Mouse (Mus musculus) macrophage (primary cell): ENCODE results near the gene Slc35f3. TPM values are rescaled to one million over a fixed set of nuclear protein-coding genes. Genes with fewer than 3 reads are reported as not detected.

Experiments
- H3K27ac ChIP-seq: fragments of 350-480 bp; formaldehyde crosslinking; 2 replicates; pipeline ENCODE4 v1.9.0; 2021
- H3K36me3 ChIP-seq: fragments of 350-480 bp; formaldehyde crosslinking; 2 replicates; pipeline ENCODE4 v1.9.0; 2021; ENCODE audit errors: inconsistent target
- H3K4me3 ChIP-seq: fragments of 350-480 bp; formaldehyde crosslinking; 2 replicates; pipeline ENCODE4 v1.9.0; 2021; ENCODE audit errors: inconsistent target
- H3K79me2 ChIP-seq: fragments of 350-480 bp; formaldehyde crosslinking; 2 replicates; pipeline ENCODE4 v1.9.0; 2021; ENCODE audit errors: inconsistent target
- WGBS: methylation state at CpG from one replicate; pipeline ENCODE4 v1.1.7; 2026; ENCODE audit warnings: inconsistent platforms; ENCODE audit not compliant: missing documents; 5-methylcytosine and 5-hydroxymethylcytosine counted together
- polyA plus RNA-seq: library from polyadenylated mRNA; stranded (reverse); fragments of 250-400 nt; gene quantifications from 3 replicates; pipeline ENCODE4 v1.2.4, GENCODE M21; 2018; ENCODE audit warnings: inconsistent platforms

The Slc35f3 gene
- polyA plus RNA-seq, 1 experiment from 2014 or later = not detected

DNA sequence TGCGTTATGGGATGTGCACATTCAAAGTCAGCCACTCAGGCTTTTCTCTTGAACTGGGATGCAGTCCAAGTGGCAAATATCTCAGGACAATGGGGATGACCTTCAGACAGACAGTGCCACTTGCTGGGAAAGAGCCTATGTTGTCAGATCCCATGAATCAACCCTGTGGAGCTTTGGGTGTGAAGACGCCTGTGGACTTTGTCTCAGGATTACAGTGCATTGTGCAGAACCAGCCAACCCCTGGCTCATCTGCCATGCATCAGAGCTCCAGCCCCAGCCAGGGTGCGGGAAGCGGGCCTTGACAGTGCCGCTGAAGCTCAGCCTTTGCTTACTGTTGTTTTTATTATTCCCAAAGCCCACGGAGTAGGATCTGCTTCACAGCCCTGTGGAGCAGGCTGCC is 60.9 kb downstream of the Slc35f3 start:
- WGBS = 92% methylated on average over 6 of the region's 6 CpGs

DNA sequence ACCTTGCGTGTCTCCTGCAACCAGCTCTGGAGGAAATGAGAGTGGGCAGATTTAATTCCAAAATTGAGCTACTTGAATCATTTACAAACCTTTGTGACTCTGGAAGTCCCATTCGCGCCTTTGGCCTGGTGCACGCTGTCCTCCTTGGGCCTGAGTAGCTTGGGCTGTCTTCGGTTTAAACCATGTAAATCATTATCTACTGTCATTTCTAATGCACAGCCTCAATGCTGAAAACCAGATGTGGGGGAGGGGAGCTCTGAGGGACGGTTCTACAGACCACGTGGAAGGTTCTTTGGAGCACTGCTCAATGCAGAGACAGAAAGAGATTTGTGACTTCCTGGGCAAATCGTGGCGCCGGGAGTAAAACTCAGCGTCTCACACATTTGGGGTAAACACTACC is 61.7 kb downstream of the Slc35f3 start:
- 49% methylated on average over 11 of the region's 11 CpGs for WGBS
- Histone ChIP-seq H3K27ac (no peak overlapping the region), H3K4me3 (no peak overlapping the region), H3K36me3 (no peaks in the 10 kb centered on the region), H3K79me2 (no peaks in the 10 kb centered on the region)

More for the DNA sequence above, 60.9 kb downstream of the Slc35f3 start:
- H3K79me2 ChIP-seq = no peaks in the 10 kb centered on the region
- no peak overlapping the region for H3K27ac ChIP-seq
- no peak overlapping the region for H3K4me3 ChIP-seq
- no peaks in the 10 kb centered on the region for H3K36me3 ChIP-seq

DNA sequence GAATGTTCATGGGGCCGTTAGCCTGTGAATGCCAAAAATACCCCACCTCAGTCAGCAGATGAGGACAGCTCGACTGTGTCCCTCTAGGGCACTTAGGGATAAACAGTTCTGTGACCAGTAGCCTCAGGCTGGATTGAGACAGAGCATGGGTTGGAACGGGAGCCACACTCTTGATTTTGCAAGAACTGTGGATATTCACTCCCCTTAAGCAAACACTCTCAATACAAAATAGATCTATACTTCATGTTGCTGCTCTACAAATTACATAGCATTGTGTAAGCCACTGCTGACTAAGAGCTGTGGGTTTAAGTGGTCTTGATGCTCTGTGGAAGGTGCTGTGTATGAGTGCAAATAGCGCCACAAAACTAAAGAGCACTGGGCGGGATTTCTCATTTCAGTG is 62.3 kb downstream of the Slc35f3 start:
- Histone ChIP-seq H3K27ac (no peak overlapping the region), H3K79me2 (no peaks in the 10 kb centered on the region), H3K36me3 (no peaks in the 10 kb centered on the region), H3K4me3 (no peak overlapping the region)
- 77% methylated on average over 5 of the region's 5 CpGs for WGBS

DNA sequence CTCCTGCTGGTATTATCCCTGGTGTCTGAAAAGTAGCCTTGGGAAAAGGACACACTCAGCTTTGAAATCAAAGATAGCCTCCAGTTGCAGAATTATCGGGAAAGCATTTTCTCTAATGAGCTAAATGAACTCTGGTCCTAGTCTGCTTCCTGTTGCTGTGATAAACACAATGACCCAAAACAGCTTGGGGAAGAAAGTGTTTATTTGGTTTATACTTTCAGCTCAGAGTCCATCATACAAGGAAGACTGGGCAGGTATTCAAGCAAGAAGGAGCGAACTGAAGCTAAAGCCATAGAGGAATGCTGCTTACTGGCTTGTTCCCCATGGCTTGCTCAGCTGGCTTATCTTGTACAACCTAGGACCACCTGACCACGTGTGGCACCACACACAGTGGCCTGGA is 67.9 kb downstream of the Slc35f3 start:
- WGBS = 77% methylated on average over 3 of the region's 3 CpGs
- no peaks in the 10 kb centered on the region for H3K79me2 ChIP-seq
- H3K36me3 ChIP-seq = no peaks in the 10 kb centered on the region
- H3K4me3 ChIP-seq = no peak overlapping the region
- H3K27ac ChIP-seq = no peak overlapping the region

- Histone ChIP-seq H3K36me3 (no peaks in the 10 kb centered on the region), H3K27ac (no peak overlapping the region), H3K79me2 (no peaks in the 10 kb centered on the region), H3K4me3 (no peak overlapping the region)
- WGBS = 79% methylated on average over 10 of the region's 10 CpGs
Measured at GRCm38 (mm10) chr8:126368349-126369054, 70.1 kb downstream of the Slc35f3 start.

DNA sequence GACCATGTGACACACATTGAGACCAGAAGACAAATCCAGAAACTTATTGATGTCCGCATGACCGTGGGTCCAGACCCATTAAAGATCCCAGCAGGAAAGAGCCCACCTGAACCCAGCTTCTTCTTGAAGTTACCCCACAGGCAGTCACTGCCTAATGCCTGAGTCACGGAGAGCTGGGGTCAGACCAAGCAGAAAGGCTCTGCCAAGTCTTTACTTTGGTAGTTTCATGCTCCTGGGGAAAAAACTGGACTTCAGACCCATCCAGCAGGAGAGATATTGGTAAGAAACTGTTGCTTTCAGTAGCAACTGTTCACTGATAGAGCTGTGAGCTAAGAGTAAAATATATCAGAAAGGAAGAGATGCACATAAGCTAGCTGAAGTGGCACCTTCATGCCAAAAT is 73.5 kb downstream of the Slc35f3 start:
- WGBS = 73% methylated on average over 3 of the region's 3 CpGs
- Histone ChIP-seq H3K36me3 (no peaks in the 10 kb centered on the region), H3K79me2 (no peaks in the 10 kb centered on the region), H3K4me3 (no peak overlapping the region), H3K27ac (no peak overlapping the region)

DNA sequence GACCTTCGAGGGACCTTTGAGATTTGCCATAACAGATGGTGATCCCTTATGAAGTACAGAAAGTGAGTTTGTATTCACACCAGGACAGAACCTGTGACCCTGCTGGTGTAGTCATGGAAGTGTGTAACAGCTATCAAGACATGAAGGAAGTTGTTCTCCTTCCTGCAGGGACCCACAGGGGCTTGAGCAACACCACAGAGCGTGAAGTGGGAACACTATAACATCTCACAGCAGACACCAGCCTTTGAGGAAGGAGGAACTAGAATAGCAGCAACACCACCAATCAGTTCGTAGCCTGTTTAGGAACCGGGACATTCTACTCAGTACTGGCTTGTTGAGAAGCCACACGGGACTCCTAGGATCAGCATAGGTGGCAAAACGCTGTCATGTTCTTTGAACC is 81.2 kb downstream of the Slc35f3 start:
- H3K27ac ChIP-seq = no peak overlapping the region
- H3K4me3 ChIP-seq = no peak overlapping the region
- H3K79me2 ChIP-seq = no peaks in the 10 kb centered on the region
- H3K36me3 ChIP-seq = no peaks in the 10 kb centered on the region
- WGBS = 50% methylated on average over 6 of the region's 6 CpGs

DNA sequence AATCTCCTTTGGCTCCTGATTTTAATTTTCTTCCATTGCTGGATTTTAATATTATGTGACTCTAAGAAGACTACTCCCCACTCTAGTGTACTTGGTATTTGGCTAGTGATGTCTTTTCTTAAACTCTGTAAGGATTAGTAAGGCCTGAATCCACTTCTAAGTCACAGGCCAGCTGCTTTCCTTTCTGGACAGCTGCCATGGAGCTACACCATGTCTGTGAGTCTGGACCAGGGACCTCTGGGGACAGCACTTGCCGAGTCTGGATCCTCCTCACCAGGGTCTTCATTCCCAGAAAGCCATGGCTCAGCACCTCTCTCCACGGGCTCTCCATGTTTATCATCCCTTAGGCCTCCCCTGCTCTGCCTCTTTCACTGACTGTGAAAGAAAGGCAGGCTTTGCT is 81.8 kb downstream of the Slc35f3 start:
- Histone ChIP-seq H3K27ac (no peak overlapping the region), H3K4me3 (no peak overlapping the region), H3K79me2 (no peaks in the 10 kb centered on the region), H3K36me3 (no peaks in the 10 kb centered on the region)
- WGBS = 76% methylated on average over 2 of the region's 2 CpGs

DNA sequence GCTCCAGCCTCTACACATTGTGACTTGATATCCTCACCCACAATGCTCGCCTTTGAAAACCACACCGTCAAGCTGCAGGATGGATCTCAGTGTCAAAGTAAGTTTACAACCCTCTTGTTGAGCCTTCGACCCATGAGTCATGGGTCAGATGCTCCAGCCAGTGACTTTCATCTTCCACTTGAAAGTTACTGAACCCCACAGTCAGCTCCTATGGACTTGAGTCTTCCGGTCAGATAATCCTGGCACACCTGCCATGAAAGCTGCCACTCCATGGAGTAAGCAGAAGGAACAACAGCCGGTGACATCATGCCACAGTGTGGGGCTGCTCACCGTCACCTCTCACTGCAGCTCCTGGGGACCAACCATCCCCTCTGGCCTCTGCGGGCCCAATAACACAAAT is 82.9 kb downstream of the Slc35f3 start:
- Histone ChIP-seq H3K4me3 (no peak overlapping the region), H3K79me2 (no peaks in the 10 kb centered on the region), H3K27ac (no peak overlapping the region), H3K36me3 (no peaks in the 10 kb centered on the region)
- WGBS = 95% methylated on average over 7 of the region's 7 CpGs

DNA sequence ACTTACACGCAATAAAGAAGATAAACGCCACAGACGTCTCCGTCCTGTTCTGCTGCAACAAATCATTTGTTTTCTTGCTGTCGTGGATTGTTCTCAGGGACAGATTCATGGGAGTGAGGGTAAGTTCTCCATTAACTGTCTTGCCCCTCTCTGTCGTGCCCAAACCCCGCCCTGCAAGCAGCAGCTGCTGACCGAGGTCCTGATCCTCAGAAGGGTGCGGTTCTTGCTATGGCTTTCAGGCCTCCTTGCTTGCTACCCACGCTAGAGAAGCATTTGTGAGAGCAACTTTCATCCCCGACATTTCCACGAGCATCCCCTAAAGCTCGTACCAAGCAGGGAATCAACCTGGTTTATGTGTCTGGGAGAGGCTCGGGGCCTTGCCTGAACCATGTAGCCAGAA is 83.9 kb downstream of the Slc35f3 start:
- Histone ChIP-seq H3K4me3 (no peak overlapping the region), H3K79me2 (no peaks in the 10 kb centered on the region), H3K27ac (no peak overlapping the region), H3K36me3 (no peaks in the 10 kb centered on the region)
- 42% methylated on average over 14 of the region's 14 CpGs for WGBS

DNA sequence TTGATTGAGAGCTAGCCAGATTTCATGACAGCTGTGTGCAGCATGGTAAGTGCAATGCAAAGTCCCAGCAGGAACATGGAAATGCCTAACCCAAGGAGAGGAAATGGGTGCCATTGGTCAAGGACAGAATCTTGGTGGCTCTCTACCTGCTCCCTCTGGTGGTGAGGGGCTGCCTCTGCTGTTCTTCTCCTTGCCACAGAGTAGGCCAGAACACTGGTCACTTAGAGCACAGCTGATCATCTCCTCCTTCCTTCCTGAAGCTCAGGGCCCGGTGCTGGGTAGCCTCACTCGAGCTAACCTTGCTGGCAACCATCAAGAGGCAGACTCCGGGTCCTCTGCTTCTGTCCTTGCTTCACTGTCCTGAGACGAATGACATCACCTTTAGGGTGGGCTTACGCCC is 84.4 kb downstream of the Slc35f3 start:
- 58% methylated on average over 5 of the region's 5 CpGs for WGBS
- no peaks in the 10 kb centered on the region for H3K36me3 ChIP-seq
- no peaks in the 10 kb centered on the region for H3K79me2 ChIP-seq
- H3K4me3 ChIP-seq = no peak overlapping the region
- no peak overlapping the region for H3K27ac ChIP-seq

DNA sequence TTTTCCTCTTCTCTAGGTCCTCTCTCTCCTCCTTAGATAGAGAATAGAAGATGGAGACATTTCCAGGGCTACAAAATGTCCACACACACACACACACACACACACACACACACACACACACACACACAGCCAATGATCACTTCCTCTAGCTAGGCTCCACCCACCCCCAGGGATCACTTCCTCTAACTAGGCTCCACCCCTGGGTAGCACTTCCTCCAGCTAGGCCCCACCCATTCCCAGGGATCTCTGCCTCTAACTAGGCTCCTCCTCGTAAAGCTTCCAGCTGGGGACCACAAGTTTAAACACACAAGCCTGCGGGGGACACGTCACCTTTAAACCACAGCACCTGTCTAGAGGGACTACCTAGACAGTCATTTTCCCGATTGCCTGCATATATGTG is 89.2 kb downstream of the Slc35f3 start:
- Histone ChIP-seq H3K79me2 (no peaks in the 10 kb centered on the region), H3K36me3 (no peaks in the 10 kb centered on the region), H3K4me3 (no peak overlapping the region), H3K27ac (no peak overlapping the region)
- WGBS = 90% methylated on average over 4 of the region's 4 CpGs

DNA sequence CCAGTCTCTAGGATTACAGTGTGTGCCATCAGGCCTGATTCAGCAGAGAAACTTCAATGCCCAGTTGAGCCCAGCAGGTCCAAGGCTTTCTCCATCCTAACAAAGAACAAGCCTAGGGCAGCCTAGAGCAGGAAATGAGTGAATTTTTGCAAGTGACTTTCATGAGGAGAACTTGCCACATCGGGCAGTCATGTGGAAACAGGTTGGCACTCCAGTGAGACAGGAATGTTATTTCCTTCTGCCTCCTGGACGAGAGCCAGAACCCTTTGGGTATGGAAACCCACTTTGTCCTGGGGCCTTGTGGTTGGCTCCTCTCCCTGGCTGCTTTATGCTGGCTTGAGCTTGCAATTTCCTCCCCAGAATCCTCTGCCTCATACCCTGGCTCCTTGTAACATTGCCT is 93.2 kb downstream of the Slc35f3 start:
- Histone ChIP-seq H3K27ac (no peak overlapping the region), H3K79me2 (no peaks in the 10 kb centered on the region), H3K36me3 (no peaks in the 10 kb centered on the region), H3K4me3 (no peak overlapping the region)
- 55% methylated on average over 2 of the region's 2 CpGs for WGBS

DNA sequence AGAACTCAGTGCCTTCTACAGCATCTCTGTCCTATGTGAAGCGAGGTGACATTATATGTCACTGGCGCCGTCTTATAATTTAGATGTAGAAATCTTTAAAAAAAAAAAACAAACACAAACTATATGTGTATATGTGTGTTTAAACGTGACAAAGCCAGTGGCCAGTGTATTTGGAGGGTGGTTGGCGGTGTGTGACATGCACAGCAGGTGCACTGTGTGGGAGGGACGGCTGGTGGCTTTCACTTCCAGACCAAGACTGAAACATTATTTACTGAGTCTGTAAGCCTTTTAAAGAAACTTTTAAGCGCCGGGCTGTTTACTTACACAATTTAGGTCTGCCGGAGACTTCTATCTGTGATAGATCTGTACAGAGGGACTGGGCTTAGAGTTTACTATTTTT is 97.0 kb downstream of the Slc35f3 start:
- no peaks in the 10 kb centered on the region for H3K79me2 ChIP-seq
- 84% methylated on average over 9 of the region's 9 CpGs for WGBS
- H3K36me3 ChIP-seq = no peaks in the 10 kb centered on the region
- no peak overlapping the region for H3K4me3 ChIP-seq
- H3K27ac ChIP-seq = no peak overlapping the region

DNA sequence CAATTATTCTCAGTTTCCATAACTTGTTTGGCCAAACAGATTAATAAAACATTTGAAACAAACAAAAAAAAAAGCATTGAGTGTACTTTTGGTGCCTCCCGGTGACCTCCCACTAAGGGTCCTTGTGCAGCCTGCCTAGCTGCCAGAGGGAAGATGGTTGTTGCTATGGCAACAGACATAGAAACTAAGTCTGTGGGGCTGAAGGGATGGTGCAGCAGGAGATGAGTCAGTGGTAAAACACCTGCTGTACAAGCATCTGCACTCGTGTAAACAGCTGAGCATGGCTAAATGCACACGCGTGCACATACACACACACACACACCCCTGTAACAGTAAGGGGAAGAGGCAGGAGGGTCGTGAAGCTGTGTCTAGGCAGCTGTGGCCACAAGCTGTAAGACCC is 97.6 kb downstream of the Slc35f3 start:
- H3K4me3 ChIP-seq = no peak overlapping the region
- no peaks in the 10 kb centered on the region for H3K79me2 ChIP-seq
- no peak overlapping the region for H3K27ac ChIP-seq
- 75% methylated on average over 5 of the region's 5 CpGs for WGBS
- no peaks in the 10 kb centered on the region for H3K36me3 ChIP-seq

DNA sequence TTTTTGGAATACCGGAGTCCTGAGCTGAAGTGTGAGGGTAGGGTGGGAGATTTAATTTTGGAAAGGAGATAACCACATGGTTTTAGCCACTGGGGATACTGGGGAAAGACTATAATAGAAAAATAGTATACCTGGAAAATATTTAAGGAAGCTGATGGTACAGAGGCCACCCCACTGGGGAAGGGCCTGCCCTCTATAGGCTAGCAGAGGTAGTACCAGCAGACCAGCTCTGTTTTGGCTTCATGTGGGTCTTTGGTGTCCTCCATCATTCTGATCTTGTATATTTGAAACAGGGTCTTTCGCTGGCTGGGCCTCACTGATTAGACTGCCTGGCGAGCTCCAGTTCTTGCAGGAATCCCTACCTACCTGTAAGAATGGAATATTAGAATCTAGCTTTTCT is 100.0 kb downstream of the Slc35f3 start:
- no peak overlapping the region for H3K4me3 ChIP-seq
- WGBS = 85% methylated on average over 3 of the region's 3 CpGs
- H3K79me2 ChIP-seq = no peaks in the 10 kb centered on the region
- H3K36me3 ChIP-seq = no peaks in the 10 kb centered on the region
- no peak overlapping the region for H3K27ac ChIP-seq
